Mouse (Mus musculus) lung, adult 10 weeks (tissue): ENCODE data around the gene Tsku. TPM values are rescaled to one million over a fixed set of nuclear protein-coding genes. Genes with fewer than 3 reads are reported as not detected.

Experiments
- polyA plus RNA-seq: library from polyadenylated mRNA; stranded (reverse); fragments of 350-450 nt; fragmentation: Illumina TruSeq; extraction: RNeasy Lipid Tissue Mini Kit (QIAGEN cat#74804); gene quantifications from one replicate; pipeline ENCODE4 v1.2.3, GENCODE M21; 2014; ENCODE audit warnings: low read depth, low replicate concordance; ENCODE audit not compliant: insufficient read depth

The Tsku gene
- 7.3 TPM for polyA plus RNA-seq

GRCm38 (mm10) chr7:98361063-98361652, at the start of gene Tsku:
Tsku (minus strand) TSS chr7:98361328.

GRCm38 (mm10) chr7:98321083-98321482, 40.0 kb downstream of the Tsku start, which contains the start of gene Acer3:
Acer3 (minus strand) TSS chr7:98321208.

Other genes with a start within 250 kb of the Tsku start
- gene Myo7a, start 241.8 kb downstream of the Tsku start, polyA plus RNA-seq, result 6.3 TPM
- gene Omp, start 215.8 kb downstream of the Tsku start, polyA plus RNA-seq, result not detected
- 5.0 TPM for gene Capn5, start 183.1 kb downstream of the Tsku start, polyA plus RNA-seq
- gene B3gnt6, start 161.8 kb downstream of the Tsku start, polyA plus RNA-seq, result 0.24 TPM
- 20.6 TPM for gene Acer3, start 40.1 kb downstream of the Tsku start, polyA plus RNA-seq
- gene Gucy2d, start 79.1 kb upstream of the Tsku start, polyA plus RNA-seq, result not detected
- gene Lrrc32, start 128.0 kb upstream of the Tsku start, polyA plus RNA-seq, result 18.0 TPM